Mouse (Mus musculus): ENCODE data around the gene Olfr619. TPM values are rescaled to one million over a fixed set of nuclear protein-coding genes. Genes with fewer than 3 reads are reported as not detected.

Olfr619 gene
- polyA plus RNA-seq (2012; rRNA removed) = not detected in 2 replicates

GRCm38 (mm10) chr7:103600275-103600674 is at the start of gene Olfr619:
Gene Olfr619, plus strand, starts transcription at chr7:103600575.

GRCm38 (mm10) chr7:103555779-103556178 is 44.6 kb upstream of the Olfr619 start, which contains the start of gene Olfr615:
Gene Olfr615, plus strand, starts transcription at chr7:103556079.

GRCm38 (mm10) chr7:103569043-103569442 is 31.3 kb upstream of the Olfr619 start, which contains the start of gene Olfr616:
Gene Olfr616, minus strand, starts transcription at chr7:103569143.

GRCm38 (mm10) chr7:103572761-103573160 is 27.6 kb upstream of the Olfr619 start, which contains the start of gene Olfr617:
Gene Olfr617, plus strand, starts transcription at chr7:103573061.

GRCm38 (mm10) chr7:103589803-103590202 is 10.6 kb upstream of the Olfr619 start, which contains the start of gene Olfr618:
Gene Olfr618, plus strand, starts transcription at chr7:103590103.

GRCm38 (mm10) chr7:103612434-103612833 is 12.1 kb downstream of the Olfr619 start, which contains the start of gene Olfr620:
Gene Olfr620, minus strand, starts transcription at chr7:103612534.

GRCm38 (mm10) chr7:103642602-103643001 is 42.2 kb downstream of the Olfr619 start, which contains the start of gene Olfr622:
Gene Olfr622, minus strand, starts transcription at chr7:103642702.

Other genes starting within 250 kb of the Olfr619 start
- not detected in 2 replicates for gene Olfr601, start 237.9 kb upstream of the Olfr619 start, polyA plus RNA-seq (2012; rRNA removed)
- gene Olfr603, start 214.4 kb upstream of the Olfr619 start, polyA plus RNA-seq (2012; rRNA removed) = not detected in 2 replicates
- not detected in 2 replicates for gene Usp17lc, start 185.5 kb upstream of the Olfr619 start, polyA plus RNA-seq (2012; rRNA removed)
- gene Olfr605, start 155.1 kb upstream of the Olfr619 start, polyA plus RNA-seq (2012; rRNA removed) = not detected in 2 replicates
- gene Olfr606, start 151.5 kb upstream of the Olfr619 start, polyA plus RNA-seq (2012; rRNA removed) = not detected in 2 replicates
- not detected in 2 replicates for gene Olfr607, start 136.4 kb upstream of the Olfr619 start, polyA plus RNA-seq (2012; rRNA removed)
- not detected in 2 replicates for gene Olfr608, start 130.7 kb upstream of the Olfr619 start, polyA plus RNA-seq (2012; rRNA removed)
- not detected in 2 replicates for gene Olfr609, start 102.5 kb upstream of the Olfr619 start, polyA plus RNA-seq (2012; rRNA removed)
- gene Olfr610, start 88.5 kb upstream of the Olfr619 start, polyA plus RNA-seq (2012; rRNA removed) = not detected in 2 replicates
- gene Olfr611, start 79.7 kb upstream of the Olfr619 start, polyA plus RNA-seq (2012; rRNA removed) = not detected in 2 replicates
- not detected in 2 replicates for gene Olfr612, start 57.9 kb upstream of the Olfr619 start, polyA plus RNA-seq (2012; rRNA removed)
- not detected in 2 replicates for gene Olfr613, start 52.5 kb upstream of the Olfr619 start, polyA plus RNA-seq (2012; rRNA removed)
- gene Olfr615, start 44.5 kb upstream of the Olfr619 start, polyA plus RNA-seq (2012; rRNA removed) = not detected in 2 replicates
- not detected in 2 replicates for gene Olfr616, start 31.4 kb upstream of the Olfr619 start, polyA plus RNA-seq (2012; rRNA removed)
- gene Olfr617, start 27.5 kb upstream of the Olfr619 start, polyA plus RNA-seq (2012; rRNA removed) = not detected in 2 replicates
- not detected in 2 replicates for gene Olfr618, start 10.5 kb upstream of the Olfr619 start, polyA plus RNA-seq (2012; rRNA removed)
- not detected in 2 replicates for gene Olfr620, start 12.0 kb downstream of the Olfr619 start, polyA plus RNA-seq (2012; rRNA removed)
- gene Olfr622, start 42.1 kb downstream of the Olfr619 start, polyA plus RNA-seq (2012; rRNA removed) = 0.02 TPM in 1 of 2 replicates, not detected in the other
- gene Olfr623, start 63.1 kb downstream of the Olfr619 start, polyA plus RNA-seq (2012; rRNA removed) = not detected in 2 replicates
- gene Olfr624, start 70.6 kb downstream of the Olfr619 start, polyA plus RNA-seq (2012; rRNA removed) = 0.01 TPM in 2 replicates
- gene Olfr625-ps1, start 82.1 kb downstream of the Olfr619 start, polyA plus RNA-seq (2012; rRNA removed) = not detected in 2 replicates
- not detected in 2 replicates for gene Olfr243, start 114.1 kb downstream of the Olfr619 start, polyA plus RNA-seq (2012; rRNA removed)
- gene Olfr628, start 129.8 kb downstream of the Olfr619 start, polyA plus RNA-seq (2012; rRNA removed) = not detected in 2 replicates
- 0.03 and 0.10 TPM in 2 replicates for gene Olfr629, start 144.4 kb downstream of the Olfr619 start, polyA plus RNA-seq (2012; rRNA removed)
- gene Olfr630, start 156.8 kb downstream of the Olfr619 start, polyA plus RNA-seq (2012; rRNA removed) = 0.01 and 0.02 TPM in 2 replicates
- 0.03 TPM in 1 of 2 replicates, not detected in the other for gene Olfr69, start 171.0 kb downstream of the Olfr619 start, polyA plus RNA-seq (2012; rRNA removed)
- gene Olfr68, start 179.1 kb downstream of the Olfr619 start, polyA plus RNA-seq (2012; rRNA removed) = 0.04 and 0.08 TPM in 2 replicates
- 0.01 TPM in 2 replicates for gene Olfr67, start 191.2 kb downstream of the Olfr619 start, polyA plus RNA-seq (2012; rRNA removed)
- gene Hbb-bt, start 213.4 kb downstream of the Olfr619 start, polyA plus RNA-seq (2012; rRNA removed) = 28,363 and 31,511 TPM in 2 replicates
- 108,653 and 122,218 TPM in 2 replicates for gene Hbb-bs, start 227.5 kb downstream of the Olfr619 start, polyA plus RNA-seq (2012; rRNA removed)
- gene Hbb-bh2, start 239.9 kb downstream of the Olfr619 start, polyA plus RNA-seq (2012; rRNA removed) = not detected in 2 replicates
- 3.5 and 3.6 TPM in 2 replicates for gene Hbb-bh1, start 242.6 kb downstream of the Olfr619 start, polyA plus RNA-seq (2012; rRNA removed)

All from liver, embryonic 18 days (tissue).